Mouse (Mus musculus) intestine, embryonic 16.5 days (tissue): ENCODE results near the gene Snx32. TPM values are rescaled to one million over a fixed set of nuclear protein-coding genes. Genes with fewer than 3 reads are reported as not detected.

ENCODE experiments used
- ATAC-seq: fragments of 200-750 bp; cut with Nextera tagmentation; 2 replicates; pipeline ENCODE4 v1.8.0; 2017; ENCODE audit warnings: moderate TSS enrichment, moderate library complexity
- H3K27ac ChIP-seq: fragments of 300-500 bp; sonication (generic); 2 replicates; pipeline ENCODE4 v1.5.1; 2014; ENCODE audit warnings: mild to moderate bottlenecking, low read length
- H3K27me3 ChIP-seq: fragments of 300-500 bp; sonication (generic); replicated peaks from 2 replicates; pipeline ENCODE4 v1.6.1; 2014; ENCODE audit warnings: low read length, control low read depth, mixed read lengths; ENCODE audit not compliant: control insufficient read depth, insufficient read depth
- H3K36me3 ChIP-seq: fragments of 300-500 bp; sonication (generic); 2 replicates; pipeline ENCODE4 v1.6.1; 2014; ENCODE audit warnings: low read length, control low read depth; ENCODE audit not compliant: control insufficient read depth, insufficient read depth
- H3K4me1 ChIP-seq: fragments of 300-500 bp; sonication (generic); 2 replicates; pipeline ENCODE4 v1.6.1; 2014; ENCODE audit warnings: low read length, control low read depth, mixed read lengths; ENCODE audit not compliant: control insufficient read depth, insufficient read depth
- H3K4me2 ChIP-seq: fragments of 300-500 bp; sonication (generic); 2 replicates; pipeline ENCODE4 v1.6.1; 2014; ENCODE audit warnings: low read depth, low read length, control low read depth
- H3K4me3 ChIP-seq: fragments of 300-500 bp; sonication (generic); 2 replicates; pipeline ENCODE4 v1.5.1; 2014; ENCODE audit warnings: mild to moderate bottlenecking, low read length
- H3K9ac ChIP-seq: fragments of 300-500 bp; sonication (generic); 2 replicates; pipeline ENCODE4 v1.6.1; 2014; ENCODE audit warnings: low read depth, low read length
- H3K9me3 ChIP-seq: fragments of 300-500 bp; sonication (generic); 2 replicates; pipeline ENCODE4 v1.6.1; 2016; ENCODE audit warnings: low read length, control low read depth; ENCODE audit not compliant: control insufficient read depth
- WGBS: fragments of 180-500 bp; shearing (Covaris S2); extraction: QIAGEN DNeasy Blood & Tissue Kit; methylation state at CpG from one replicate; pipeline ENCODE4 v1.1.7; 2014; 5-methylcytosine and 5-hydroxymethylcytosine counted together
- polyA plus RNA-seq: library from polyadenylated mRNA; unstranded; fragments of >200 nt; fragmentation: Nextera tagmentation; extraction: Ambion mirVana; gene quantifications from 2 replicates; pipeline ENCODE4 v1.2.1, GENCODE M21; 2015

Snx32 gene
- polyA plus RNA-seq, 1 experiment from 2014 or later: 6.9 TPM

DNA sequence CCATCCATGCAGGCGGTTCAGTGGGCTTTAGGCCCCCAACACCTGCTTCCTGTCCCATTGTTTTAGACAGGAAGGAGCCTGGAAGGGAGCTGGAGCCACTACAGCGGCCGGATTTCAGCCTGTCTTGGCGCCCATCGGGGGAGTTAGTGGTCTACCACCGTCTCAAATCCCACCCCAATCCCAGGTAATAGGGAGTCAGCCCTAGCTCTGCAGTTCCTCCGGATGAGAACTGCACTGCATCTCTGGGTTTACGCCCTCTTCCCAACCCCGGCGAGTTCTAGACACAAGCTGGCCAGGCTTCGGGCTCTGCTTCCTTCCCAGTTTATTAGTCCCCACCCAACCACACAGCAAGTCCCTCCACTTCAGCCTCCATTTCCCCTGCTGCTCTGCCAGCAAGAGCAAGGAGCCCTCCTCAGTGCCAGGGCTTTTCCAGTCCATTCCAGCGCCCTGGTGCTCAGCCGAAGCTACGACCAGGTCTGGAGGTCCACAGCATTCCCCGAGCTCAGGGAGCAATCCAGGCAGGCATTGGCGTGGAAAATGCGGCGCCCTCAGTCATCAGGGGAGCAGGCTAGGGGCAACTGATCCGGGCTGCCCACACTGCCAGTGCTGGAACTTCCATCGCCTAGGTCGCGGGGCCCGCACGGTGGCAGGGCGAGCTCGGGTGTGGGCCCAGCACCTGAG, 54.0 kb downstream of the Snx32 start:
- peaks cover 28% of the 10 kb centered on the region for H3K4me1 ChIP-seq
- 3% methylated on average over 26 of the region's 26 CpGs for WGBS
- H3K36me3 ChIP-seq: peaks cover under 1% of the 10 kb centered on the region; the same call in 1 of the 2 replicates
- peak overlapping the region; percentile 85 for H3K9ac ChIP-seq
- H3K4me2 ChIP-seq: peak overlapping the region; percentile 98
- H3K4me3 ChIP-seq: peak overlapping the region; percentile 65
- no peaks in the 10 kb centered on the region for H3K9me3 ChIP-seq
- no peak for ATAC-seq
- H3K27me3 ChIP-seq: no peaks in the 10 kb centered on the region
- H3K27ac ChIP-seq: peak overlapping the region; percentile 93

DNA sequence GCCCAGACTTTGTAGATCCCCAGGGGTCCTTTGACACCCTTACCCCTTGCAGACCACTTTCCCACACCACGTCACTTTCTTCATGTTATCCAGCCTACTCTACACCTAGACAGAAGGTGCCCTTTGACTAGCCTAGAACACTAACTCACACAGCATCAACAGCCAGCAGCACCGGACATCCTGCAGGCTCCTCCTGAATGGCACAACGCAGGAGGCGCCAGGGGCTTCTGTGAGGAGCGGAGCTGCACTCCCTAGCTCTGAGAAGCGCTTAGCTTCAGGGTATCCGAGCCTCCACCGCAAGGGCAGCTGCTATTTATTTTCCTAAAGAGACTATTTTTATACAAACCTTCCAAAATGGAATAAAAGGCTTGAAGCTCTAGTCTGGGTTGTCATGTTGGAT, 54.8 kb downstream of the Snx32 start:
- Histone ChIP-seq H3K9ac (peak overlapping the region; percentile 85; the same call in 1 of the 2 replicates), H3K4me2 (peak overlapping the region; percentile 98), H3K36me3 (no peaks in the 10 kb centered on the region; the same call in 1 of the 2 replicates), H3K4me3 (peak overlapping the region; percentile 65), H3K4me1 (peaks cover 23% of the 10 kb centered on the region), H3K27me3 (no peaks in the 10 kb centered on the region; the same call in 1 of the 2 replicates), H3K27ac (no peak overlapping the region), H3K9me3 (no peaks in the 10 kb centered on the region)
- ATAC-seq: no peak
- 65% methylated on average over 8 of the region's 8 CpGs for WGBS

- peak overlapping the region; percentile 98 for H3K4me2 ChIP-seq
Measured at GRCm38 (mm10) chr19:5455037-5455436, 55.3 kb downstream of the Snx32 start.

GRCm38 (mm10) chr19:5451766-5452165, 58.6 kb downstream of the Snx32 start:
- no peak for ATAC-seq
- Histone ChIP-seq H3K9ac (no peak overlapping the region), H3K36me3 (no peaks in the 10 kb centered on the region; the same call in 1 of the 2 replicates), H3K4me2 (no peak overlapping the region), H3K9me3 (no peaks in the 10 kb centered on the region), H3K27me3 (peaks cover 28% of the 10 kb centered on the region), H3K4me1 (peaks cover 30% of the 10 kb centered on the region), H3K27ac (no peak overlapping the region), H3K4me3 (no peak overlapping the region)
- WGBS: 80% methylated on average over 6 of the region's 6 CpGs

More at GRCm38 (mm10) chr19:5455037-5455436, 55.3 kb downstream of the Snx32 start:
- peaks cover 22% of the 10 kb centered on the region for H3K4me1 ChIP-seq
- no peak for ATAC-seq
- H3K9ac ChIP-seq: peak overlapping the region; percentile 85; the same call in 1 of the 2 replicates
- no peaks in the 10 kb centered on the region; the same call in 1 of the 2 replicates for H3K36me3 ChIP-seq
- H3K27me3 ChIP-seq: peaks cover 5% of the 10 kb centered on the region
- 82% methylated on average over 12 of the region's 12 CpGs for WGBS
- peak overlapping the region; percentile 65 for H3K4me3 ChIP-seq
- no peaks in the 10 kb centered on the region for H3K9me3 ChIP-seq
- no peak overlapping the region for H3K27ac ChIP-seq

- Histone ChIP-seq H3K27me3 (peaks cover 28% of the 10 kb centered on the region), H3K4me2 (no peak overlapping the region), H3K27ac (no peak overlapping the region), H3K9ac (no peak overlapping the region), H3K36me3 (no peaks in the 10 kb centered on the region; the same call in 1 of the 2 replicates), H3K4me3 (no peak overlapping the region), H3K9me3 (no peaks in the 10 kb centered on the region), H3K4me1 (peaks cover 10% of the 10 kb centered on the region)
- ATAC-seq: no peak
- WGBS: 76% methylated on average over 3 of the region's 3 CpGs
Measured at GRCm38 (mm10) chr19:5449673-5450072, 60.7 kb downstream of the Snx32 start.

- peak; percentile 20; the same call in 1 of the 2 replicates for ATAC-seq
- peak overlapping the region; percentile 98 for H3K4me2 ChIP-seq
- no peak overlapping the region for H3K27ac ChIP-seq
- H3K4me3 ChIP-seq: peak overlapping the region; percentile 62
- peaks cover 28% of the 10 kb centered on the region for H3K27me3 ChIP-seq
- H3K4me1 ChIP-seq: peaks cover 10% of the 10 kb centered on the region; the same call in 1 of the 2 replicates
- no peaks in the 10 kb centered on the region for H3K36me3 ChIP-seq
- H3K9ac ChIP-seq: peak overlapping the region; percentile 57; the same call in 1 of the 2 replicates
- WGBS: 6% methylated on average over 36 of the region's 36 CpGs
- no peaks in the 10 kb centered on the region for H3K9me3 ChIP-seq
Measured at GRCm38 (mm10) chr19:5448354-5449150, 61.8 kb downstream of the Snx32 start.

DNA sequence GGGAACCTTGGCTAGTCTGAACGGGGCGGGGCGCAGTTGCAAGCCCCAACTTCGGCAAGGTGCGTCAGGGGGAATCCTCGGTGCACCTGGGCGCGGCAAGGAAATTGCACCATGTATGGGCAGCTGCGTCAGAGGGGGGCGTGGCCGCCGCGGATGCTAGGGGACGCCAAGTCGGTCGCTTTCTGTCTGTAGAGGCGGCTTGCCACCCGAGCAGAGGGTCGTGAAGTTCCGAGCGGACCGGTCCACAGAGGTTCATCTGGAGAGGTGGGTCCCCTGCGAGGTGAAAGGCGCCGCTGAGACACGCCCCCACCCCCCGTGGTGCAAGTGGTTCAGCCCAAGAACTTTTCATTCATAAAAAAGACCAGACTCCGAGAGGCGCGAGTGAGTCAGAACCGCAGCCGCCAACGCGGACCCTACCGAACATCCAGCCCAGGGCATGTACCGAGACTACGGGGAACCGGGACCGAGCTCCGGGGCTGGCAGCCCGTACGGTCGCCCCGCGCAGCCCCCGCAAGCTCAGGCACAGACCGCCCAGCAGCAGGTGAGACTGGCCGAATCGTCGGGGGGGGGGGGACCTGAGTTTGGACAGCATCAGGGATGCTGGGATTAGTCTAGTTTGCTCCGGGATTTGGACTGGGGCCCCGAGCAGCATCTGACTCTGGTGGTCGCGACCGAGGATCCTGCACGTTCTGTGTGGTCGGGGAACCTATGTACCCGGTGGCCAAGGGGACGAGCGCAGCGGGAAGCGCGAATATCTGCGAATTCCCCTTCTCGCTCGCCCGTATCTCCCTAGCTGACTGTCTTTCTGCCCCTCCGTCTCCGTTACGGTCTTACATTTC, 62.6 kb downstream of the Snx32 start, which contains the start of gene Fosl1:
TSS of gene Fosl1 (plus strand) at position 33 of the 839 bp plus-strand sequence.
- H3K9me3 ChIP-seq: no peaks in the 10 kb centered on the region
- H3K4me3 ChIP-seq: peak within 1 kb of the TSS; percentile 62
- H3K4me2 ChIP-seq: peak within 1 kb of the TSS; percentile 98
- no peak within 1 kb of the TSS for H3K27ac ChIP-seq
- peaks cover 28% of the 10 kb centered on the region for H3K27me3 ChIP-seq
- ATAC-seq: peak; percentile 78
- H3K9ac ChIP-seq: peak within 1 kb of the TSS; percentile 57
- no peaks in the 10 kb centered on the region for H3K36me3 ChIP-seq
- H3K4me1 ChIP-seq: peaks cover 10% of the 10 kb centered on the region; the same call in 1 of the 2 replicates
- WGBS: under 1% methylated on average over 70 of the region's 70 CpGs

DNA sequence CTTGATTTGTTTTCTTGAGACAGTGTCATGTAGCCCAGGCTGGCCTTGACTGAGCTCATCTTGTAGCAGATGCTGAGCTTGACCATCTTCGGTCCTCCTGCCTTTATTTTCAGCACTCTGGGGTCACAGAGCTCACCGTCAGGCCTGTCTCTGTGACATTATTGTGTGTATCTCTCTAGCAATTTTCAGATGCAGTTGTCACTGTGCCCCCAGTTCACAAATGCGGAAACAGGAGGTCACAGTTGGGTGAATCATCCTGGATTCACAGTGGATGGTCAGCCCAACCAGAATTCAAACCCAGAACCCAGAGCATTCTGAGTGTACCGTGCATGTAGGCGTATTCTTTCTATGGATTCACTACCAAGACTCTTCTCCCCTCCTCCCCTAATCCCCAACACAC, 64.6 kb downstream of the Snx32 start:
- Histone ChIP-seq H3K27me3 (peaks cover 28% of the 10 kb centered on the region), H3K4me1 (peaks cover 10% of the 10 kb centered on the region; the same call in 1 of the 2 replicates), H3K36me3 (no peaks in the 10 kb centered on the region), H3K9ac (no peak overlapping the region), H3K4me3 (no peak overlapping the region), H3K27ac (no peak overlapping the region), H3K4me2 (no peak overlapping the region), H3K9me3 (no peaks in the 10 kb centered on the region)
- no peak for ATAC-seq
- 86% methylated on average over 5 of the region's 5 CpGs for WGBS
